Mouse (Mus musculus) olfactory bulb, adult 2 months (tissue): Measurements from ENCODE around the gene Mcoln3.

Experiments used
- CTCF ChIP-seq: fragments of 200-500 bp; IDR thresholded peaks from 2 replicates; pipeline ENCODE4 v1.5.1; 2012; ENCODE audit warnings: low read depth, mild to moderate bottlenecking, low read length, moderate library complexity; ENCODE audit not compliant: insufficient read depth
- POLR2A ChIP-seq: fragments of 200-500 bp; IDR thresholded peaks from 2 replicates; pipeline ENCODE4 v1.6.1; 2012; ENCODE audit warnings: mild to moderate bottlenecking, low read depth, low read length, moderate library complexity; ENCODE audit not compliant: insufficient read depth

GRCm38 (mm10) chr3:146110358-146110757, 6.9 kb upstream of the Mcoln3 start:
- TF ChIP-seq CTCF, result no peak
- no peak for TF ChIP-seq POLR2A
